Mouse (Mus musculus) monocyte, adult 59 days (primary cell): ENCODE data around the gene Prame. TPM values are rescaled to one million over a fixed set of nuclear protein-coding genes. Genes with fewer than 3 reads are reported as not detected.

Experiments
- total RNA-seq, 2 experiments: library from RNA; stranded (reverse); gene quantifications; one replicate each; pipeline ENCODE4 v1.2.4; 2023

The Prame gene
- not detected for total RNA-seq

DNA sequence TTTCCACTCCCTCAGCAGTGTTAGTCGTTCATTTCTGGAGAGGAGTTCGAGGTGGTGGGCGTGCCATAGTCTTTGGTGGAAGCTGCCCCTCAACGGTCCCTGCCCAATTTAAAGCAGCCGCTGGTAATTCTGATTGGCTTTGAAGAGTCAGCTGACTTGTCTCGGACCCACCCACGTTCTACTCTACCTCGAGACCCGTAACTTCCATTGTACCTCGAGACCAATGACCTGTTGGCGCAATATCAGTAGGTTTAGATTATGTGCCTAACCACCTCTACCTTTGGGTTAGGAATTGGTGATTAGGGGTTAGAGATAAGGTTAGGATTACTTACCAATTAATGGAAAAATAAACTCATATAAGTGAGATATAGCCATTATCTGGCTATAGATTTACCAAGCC, at the start of gene Prame:
TSS of gene Prame (minus strand) at position 101 of the 400 bp plus-strand sequence.

DNA sequence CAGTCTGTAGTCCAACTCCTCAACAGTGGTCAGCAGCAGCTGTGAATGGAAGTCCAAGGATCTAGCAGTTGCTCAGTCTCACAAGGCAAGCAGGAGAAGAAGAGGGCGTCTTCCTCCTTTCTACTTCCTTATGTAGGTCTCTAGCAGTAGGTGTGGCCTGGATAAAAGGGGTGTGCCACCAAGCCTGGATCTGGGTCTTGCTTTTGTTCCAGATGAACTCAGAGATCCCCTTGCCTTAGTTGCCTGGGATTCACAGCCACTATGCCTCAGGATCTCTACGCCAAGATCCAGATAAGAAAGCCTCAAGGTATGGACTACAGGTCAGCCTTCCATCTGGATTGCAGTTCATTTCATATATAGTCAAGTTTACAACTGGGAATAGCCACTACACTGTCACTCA, 28.8 kb downstream of the Prame start, which contains the start of gene Nxf7:
TSS of gene Nxf7 (minus strand) at position 101 of the 400 bp plus-strand sequence.

Other genes with a start within 250 kb of the Prame start
- not detected for gene Gm7903, start 193.9 kb downstream of the Prame start, total RNA-seq
- gene AV320801, start 133.1 kb downstream of the Prame start, total RNA-seq = not detected
- gene Nxf7, start 28.9 kb downstream of the Prame start, total RNA-seq = under 1 TPM in 1 of 2 experiments, not detected in 1; 0.82 TPM
- gene Tcp11x2, start 66.1 kb upstream of the Prame start, total RNA-seq = not detected
- gene Tmsb15a, start 97.6 kb upstream of the Prame start, total RNA-seq = not detected
- gene Armcx5, start 115.0 kb upstream of the Prame start, total RNA-seq = 10 to 100 TPM in 1 of 2 experiments, 1 to 10 TPM in 1; 9.7 to 11.7 TPM
- 10 to 100 TPM; 22.9 to 27.2 TPM for gene Gprasp1, start 115.0 kb upstream of the Prame start, total RNA-seq
- under 1 TPM; 0.89 to 0.97 TPM for gene Bhlhb9, start 169.9 kb upstream of the Prame start, total RNA-seq
- gene Gprasp2, start 211.3 kb upstream of the Prame start, total RNA-seq = 1 to 10 TPM in 1 of 2 experiments, under 1 TPM in 1; 0.81 to 7.3 TPM